Mouse (Mus musculus) heart, adult 2 months (tissue): ENCODE results near the gene Angptl6.

ENCODE experiments used
- CTCF ChIP-seq: fragments of 200-600 bp; IDR thresholded peaks from 2 replicates; pipeline ENCODE4 v1.8.1; 2022; ENCODE audit warnings: antibody characterized with exemption, mild to moderate bottlenecking, moderate library complexity
- EP300 ChIP-seq: fragments of 200-500 bp; IDR thresholded peaks from 2 replicates; pipeline ENCODE4 v1.6.1; 2011; ENCODE audit warnings: low read depth, low read length, control low read depth; ENCODE audit not compliant: insufficient read depth

- no peak for TF ChIP-seq CTCF
- no peak for TF ChIP-seq EP300
These were observed 6.5 kb downstream of the Angptl6 start for GRCm38 (mm10) chr9:20872991-20873390.
